Mouse (Mus musculus) kidney, adult 10 weeks (tissue): ENCODE results near the gene Susd6. TPM values are rescaled to one million over a fixed set of nuclear protein-coding genes. Genes with fewer than 3 reads are reported as not detected.

ENCODE experiments used
- polyA plus RNA-seq: library from polyadenylated mRNA; stranded (reverse); fragments of 350-450 nt; fragmentation: Illumina TruSeq; extraction: RNeasy Lipid Tissue Mini Kit (QIAGEN cat#74804); gene quantifications from one replicate; pipeline ENCODE4 v1.2.3, GENCODE M21; 2014; ENCODE audit warnings: low read depth, low replicate concordance

The Susd6 gene
- 57.3 TPM for polyA plus RNA-seq

GRCm38 (mm10) chr12:80789849-80790694 is at the start of gene Susd6:
TSS of gene Susd6 (plus strand) at chr12:80790510.

GRCm38 (mm10) chr12:80760396-80760801 is 29.9 kb upstream of the Susd6 start, which contains the start of gene Ccdc177:
TSS of gene Ccdc177 (minus strand) at chr12:80760687.

Other genes starting within 250 kb of the Susd6 start
- gene Slc39a9, start 146.6 kb upstream of the Susd6 start, polyA plus RNA-seq, result 46.5 TPM
- gene Erh, start 146.2 kb upstream of the Susd6 start, polyA plus RNA-seq, result 24.7 TPM
- 1.7 TPM for gene Plekhd1, start 97.9 kb upstream of the Susd6 start, polyA plus RNA-seq
- not detected for gene Ccdc177, start 29.8 kb upstream of the Susd6 start, polyA plus RNA-seq
- 249 TPM for gene Srsf5, start 155.0 kb downstream of the Susd6 start, polyA plus RNA-seq
- gene Slc10a1, start 178.2 kb downstream of the Susd6 start, polyA plus RNA-seq, result 0.89 TPM
- gene Smoc1, start 236.3 kb downstream of the Susd6 start, polyA plus RNA-seq, result 0.20 TPM